Mouse (Mus musculus): ENCODE measurements around the gene Hmbs.

DNA sequence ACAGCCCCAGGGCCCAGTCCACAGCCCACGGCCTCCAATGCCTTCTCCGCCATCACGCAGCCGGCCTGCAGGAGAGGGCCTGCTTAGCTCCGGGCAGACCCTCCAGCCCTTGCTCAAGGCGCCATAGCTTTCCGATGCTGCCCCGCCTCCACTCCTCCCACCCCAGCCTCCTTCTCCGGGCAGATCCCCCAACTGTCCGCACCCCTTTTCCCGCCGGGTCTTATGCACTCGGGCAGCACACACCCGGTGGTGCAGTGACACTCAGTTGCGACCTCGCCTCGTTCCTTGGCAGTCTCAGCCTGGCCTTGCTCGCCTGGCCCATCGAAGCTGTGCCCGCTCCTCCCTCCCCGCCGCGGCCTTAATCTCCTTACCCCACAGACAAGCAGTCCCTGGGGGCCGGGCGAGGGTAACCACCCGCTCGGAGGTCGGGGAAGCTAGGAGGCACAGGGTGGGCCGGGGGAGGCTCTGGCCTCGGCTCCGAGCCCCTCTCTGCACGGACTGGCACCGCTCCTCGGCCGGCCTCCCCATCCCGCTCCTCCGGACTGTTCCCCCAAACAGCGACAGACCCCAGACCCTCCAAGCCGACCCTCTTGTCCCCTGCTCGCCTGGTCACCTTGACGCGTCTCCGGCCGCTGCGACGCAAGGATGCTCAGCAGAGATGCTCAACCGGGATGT is 56.5 kb downstream of the Hmbs start:
- TF ChIP-seq TAL1 (IDR thresholded peaks at IDR 0.05; ENCODE audit: low read length) (no peak), GATA1 (IDR thresholded peaks at IDR 0.05; ENCODE audit: low read length) (no peak)
